Mouse (Mus musculus): ENCODE data around the gene Pik3c2g. TPM values are rescaled to one million over a fixed set of nuclear protein-coding genes. Genes with fewer than 3 reads are reported as not detected.

Gene Pik3c2g
- polyA plus RNA-seq, 1 experiment: 0.02 TPM

DNA sequence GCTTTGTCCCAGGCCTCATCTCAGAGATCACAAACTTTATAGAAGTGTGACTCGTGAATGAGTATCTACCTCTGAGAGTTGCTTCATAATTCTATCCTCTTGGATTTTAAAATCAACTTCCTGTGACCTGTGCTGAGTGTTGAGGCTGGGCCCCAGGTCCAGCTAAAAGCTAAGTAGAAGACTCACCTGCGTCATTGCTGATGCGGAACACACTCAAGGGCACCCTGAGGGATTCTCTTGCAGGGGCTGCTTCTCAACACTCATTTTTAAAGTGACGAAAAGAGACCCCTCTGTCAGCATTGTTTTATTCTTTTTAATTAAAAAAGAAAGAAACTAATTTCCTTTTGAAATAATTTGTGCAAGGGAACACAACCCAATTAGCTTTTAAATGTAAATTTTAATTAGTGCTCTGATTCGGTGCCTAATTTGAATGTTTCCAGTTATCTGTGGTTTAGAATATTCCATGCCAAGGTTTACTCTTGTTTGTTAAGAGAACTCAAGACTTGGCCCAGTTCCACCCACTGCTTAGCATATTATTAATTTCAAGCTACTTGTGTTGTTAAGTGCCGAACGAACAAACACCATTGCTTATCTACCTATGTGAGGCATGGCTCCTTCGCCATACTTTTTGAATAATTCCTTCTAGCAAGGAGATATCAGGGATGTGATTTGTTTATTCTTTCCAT is 212.7 kb downstream of the Pik3c2g start:
- no peak overlapping the region for H3K27ac ChIP-seq (ENCODE audit: insufficient read depth, low read length)
- no peak overlapping the region for H3K4me3 ChIP-seq (ENCODE audit: insufficient read depth, low read length)
- TF ChIP-seq POLR2A (IDR thresholded peaks at IDR 0.05; ENCODE audit: extremely low read depth, insufficient read depth, low read length) (no peak), CTCF (IDR thresholded peaks at IDR 0.05; ENCODE audit: extremely low read depth, insufficient read depth, low read length) (no peak)
- H3K4me1 ChIP-seq (ENCODE audit: control insufficient read depth, insufficient read depth, low read length): no peaks in the 10 kb centered on the region

- TF ChIP-seq POLR2A (IDR thresholded peaks at IDR 0.05; ENCODE audit: extremely low read depth, insufficient read depth, low read length): no peak
- TF ChIP-seq CTCF (IDR thresholded peaks at IDR 0.05; ENCODE audit: extremely low read depth, insufficient read depth, low read length): no peak
- H3K27ac ChIP-seq (ENCODE audit: insufficient read depth, low read length): no peak overlapping the region
- H3K4me1 ChIP-seq (ENCODE audit: control insufficient read depth, insufficient read depth, low read length): no peaks in the 10 kb centered on the region
- no peak overlapping the region for H3K4me3 ChIP-seq (ENCODE audit: insufficient read depth, low read length)
These were observed 234.9 kb downstream of the Pik3c2g start for GRCm38 (mm10) chr6:139821916-139822315.

- TF ChIP-seq CTCF (IDR thresholded peaks at IDR 0.05; ENCODE audit: extremely low read depth, insufficient read depth, low read length): no peak
- TF ChIP-seq POLR2A (IDR thresholded peaks at IDR 0.05; ENCODE audit: extremely low read depth, insufficient read depth, low read length): no peak
- Histone ChIP-seq H3K27ac (ENCODE audit: insufficient read depth, low read length) (no peak overlapping the region), H3K4me3 (ENCODE audit: insufficient read depth, low read length) (no peak overlapping the region), H3K4me1 (ENCODE audit: control insufficient read depth, insufficient read depth, low read length) (no peaks in the 10 kb centered on the region)
These were observed 251.2 kb downstream of the Pik3c2g start for GRCm38 (mm10) chr6:139838239-139838638.

DNA sequence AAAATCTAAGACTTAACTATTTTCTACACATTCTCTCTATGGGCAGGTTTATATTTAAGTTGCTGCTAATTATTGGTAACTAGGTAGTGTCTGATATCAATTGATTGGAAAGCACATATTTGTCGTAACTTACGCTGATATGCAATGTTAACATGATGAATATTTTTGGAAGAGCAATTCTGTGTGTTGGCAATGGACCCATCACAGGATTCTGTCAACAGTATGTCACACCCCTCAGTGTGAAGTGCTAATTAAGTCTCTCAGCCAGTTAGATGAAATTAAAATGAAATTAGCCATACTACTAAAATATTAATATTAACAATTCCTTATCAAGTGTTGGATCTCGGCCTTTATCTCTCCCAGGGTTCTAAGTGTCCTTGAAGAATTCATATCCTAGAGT is 251.7 kb downstream of the Pik3c2g start:
- H3K27ac ChIP-seq (ENCODE audit: insufficient read depth, low read length): no peak overlapping the region
- no peaks in the 10 kb centered on the region for H3K4me1 ChIP-seq (ENCODE audit: control insufficient read depth, insufficient read depth, low read length)
- no peak for TF ChIP-seq POLR2A (IDR thresholded peaks at IDR 0.05; ENCODE audit: extremely low read depth, insufficient read depth, low read length)
- no peak for TF ChIP-seq CTCF (IDR thresholded peaks at IDR 0.05; ENCODE audit: extremely low read depth, insufficient read depth, low read length)
- H3K4me3 ChIP-seq (ENCODE audit: insufficient read depth, low read length): no peak overlapping the region

DNA sequence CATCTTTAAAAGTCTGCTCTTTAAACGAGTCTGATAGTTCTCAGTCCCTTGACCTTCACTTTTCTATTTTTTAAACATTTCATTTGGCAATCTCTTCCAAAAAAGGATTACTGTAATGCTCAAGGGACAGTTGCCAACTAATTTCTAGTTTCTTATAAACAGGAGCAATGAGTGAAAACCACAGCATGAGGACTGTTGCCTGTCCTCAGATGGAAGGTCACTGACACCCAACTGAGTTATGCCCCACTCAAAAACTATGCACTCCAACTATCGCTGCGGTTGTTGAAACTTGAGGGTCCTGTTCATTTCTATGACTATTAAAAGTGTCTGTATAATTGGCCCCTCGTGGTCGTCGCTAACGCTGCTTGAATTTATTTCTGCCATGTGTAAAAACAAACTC is 252.9 kb downstream of the Pik3c2g start:
- TF ChIP-seq POLR2A (IDR thresholded peaks at IDR 0.05; ENCODE audit: extremely low read depth, insufficient read depth, low read length): no peak
- no peak for TF ChIP-seq CTCF (IDR thresholded peaks at IDR 0.05; ENCODE audit: extremely low read depth, insufficient read depth, low read length)
- no peak overlapping the region for H3K4me3 ChIP-seq (ENCODE audit: insufficient read depth, low read length)
- H3K27ac ChIP-seq (ENCODE audit: insufficient read depth, low read length): no peak overlapping the region
- H3K4me1 ChIP-seq (ENCODE audit: control insufficient read depth, insufficient read depth, low read length): no peaks in the 10 kb centered on the region

- H3K27ac ChIP-seq (ENCODE audit: insufficient read depth, low read length): no peak overlapping the region
- H3K4me1 ChIP-seq (ENCODE audit: control insufficient read depth, insufficient read depth, low read length): no peaks in the 10 kb centered on the region
- no peak overlapping the region for H3K4me3 ChIP-seq (ENCODE audit: insufficient read depth, low read length)
- TF ChIP-seq POLR2A (IDR thresholded peaks at IDR 0.05; ENCODE audit: extremely low read depth, insufficient read depth, low read length) (no peak), CTCF (IDR thresholded peaks at IDR 0.05; ENCODE audit: extremely low read depth, insufficient read depth, low read length) (no peak)
These were observed 254.3 kb downstream of the Pik3c2g start for GRCm38 (mm10) chr6:139841272-139841671.

- no peaks in the 10 kb centered on the region for H3K4me1 ChIP-seq (ENCODE audit: control insufficient read depth, insufficient read depth, low read length)
- no peak overlapping the region for H3K4me3 ChIP-seq (ENCODE audit: insufficient read depth, low read length)
- no peak for TF ChIP-seq POLR2A (IDR thresholded peaks at IDR 0.05; ENCODE audit: extremely low read depth, insufficient read depth, low read length)
- no peak for TF ChIP-seq CTCF (IDR thresholded peaks at IDR 0.05; ENCODE audit: extremely low read depth, insufficient read depth, low read length)
- no peak overlapping the region for H3K27ac ChIP-seq (ENCODE audit: insufficient read depth, low read length)
These were observed 255.6 kb downstream of the Pik3c2g start for GRCm38 (mm10) chr6:139842626-139843025.

DNA sequence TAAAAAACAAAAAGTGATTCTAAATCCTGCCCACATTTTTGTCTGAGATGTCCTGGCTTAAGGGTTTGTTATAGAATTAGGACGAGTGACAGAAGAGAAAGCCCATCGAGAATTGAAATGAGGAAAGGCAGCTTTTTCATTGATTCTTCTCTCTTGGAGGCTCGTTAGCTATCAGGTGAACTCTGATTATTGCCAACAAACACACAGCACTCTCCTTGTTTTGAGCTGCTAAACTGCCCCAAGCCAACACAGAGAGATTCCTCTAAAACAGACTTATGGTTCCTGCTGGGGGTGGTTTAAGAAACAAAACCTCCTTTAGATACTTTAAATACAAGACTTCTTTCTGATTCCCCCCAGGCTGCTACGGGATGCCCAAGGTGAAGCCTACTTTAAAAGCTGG is 256.5 kb downstream of the Pik3c2g start:
- H3K4me1 ChIP-seq (ENCODE audit: control insufficient read depth, insufficient read depth, low read length): no peaks in the 10 kb centered on the region
- no peak overlapping the region for H3K27ac ChIP-seq (ENCODE audit: insufficient read depth, low read length)
- TF ChIP-seq CTCF (IDR thresholded peaks at IDR 0.05; ENCODE audit: extremely low read depth, insufficient read depth, low read length) (no peak), POLR2A (IDR thresholded peaks at IDR 0.05; ENCODE audit: extremely low read depth, insufficient read depth, low read length) (no peak)
- H3K4me3 ChIP-seq (ENCODE audit: insufficient read depth, low read length): no peak overlapping the region

- Histone ChIP-seq H3K4me3 (ENCODE audit: insufficient read depth, low read length) (no peak overlapping the region), H3K4me1 (ENCODE audit: control insufficient read depth, insufficient read depth, low read length) (no peaks in the 10 kb centered on the region), H3K27ac (ENCODE audit: insufficient read depth, low read length) (no peak overlapping the region)
- TF ChIP-seq CTCF (IDR thresholded peaks at IDR 0.05; ENCODE audit: extremely low read depth, insufficient read depth, low read length): no peak
- TF ChIP-seq POLR2A (IDR thresholded peaks at IDR 0.05; ENCODE audit: extremely low read depth, insufficient read depth, low read length): no peak
These were observed 260.0 kb downstream of the Pik3c2g start for GRCm38 (mm10) chr6:139846889-139847544.

DNA sequence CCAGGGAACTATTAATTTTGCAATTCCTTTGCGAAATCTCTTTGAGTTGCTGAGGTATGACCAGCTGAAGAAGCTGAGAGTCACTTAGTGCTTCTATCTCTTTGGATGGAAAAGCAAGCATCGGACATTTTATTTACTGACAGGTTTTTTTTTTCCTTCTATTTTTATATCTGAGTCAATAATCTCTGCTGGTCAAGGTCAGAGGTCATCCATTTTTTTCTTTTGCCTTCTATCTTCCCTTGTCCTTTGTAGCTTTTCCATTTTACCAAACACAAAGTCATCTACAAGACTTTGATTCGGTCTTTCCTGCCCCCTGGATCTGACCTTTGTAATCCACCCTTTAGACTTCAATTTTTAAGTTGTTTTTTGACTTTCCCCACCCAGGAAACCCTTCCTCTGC is 262.9 kb downstream of the Pik3c2g start:
- no peak overlapping the region for H3K27ac ChIP-seq (ENCODE audit: insufficient read depth, low read length)
- TF ChIP-seq CTCF (IDR thresholded peaks at IDR 0.05; ENCODE audit: extremely low read depth, insufficient read depth, low read length) (no peak), POLR2A (IDR thresholded peaks at IDR 0.05; ENCODE audit: extremely low read depth, insufficient read depth, low read length) (no peak)
- no peak overlapping the region for H3K4me3 ChIP-seq (ENCODE audit: insufficient read depth, low read length)
- no peaks in the 10 kb centered on the region for H3K4me1 ChIP-seq (ENCODE audit: control insufficient read depth, insufficient read depth, low read length)
